In genomic region chr16:50069033-50069432, GRCm38 (mm10) we compare ENCODE assay signal across 8 mouse cellular contexts.
A peak's percentile ranks its signal among the peaks of the same experiment; 100 is the strongest.
DNase-seq lines count a peak whose midpoint lies in the region; ATAC-seq and TF ChIP-seq lines count a peak whose summit lies in the region.

No protein-coding gene starts in this region.

- H3K4me2 ChIP-seq in midbrain, embryonic 11.5 days = no peak overlapping the region
- no peak overlapping the region for H3K4me2 ChIP-seq in midbrain, postnatal 0 days (ENCODE audit: low read depth, low read length, poor library complexity, severe bottlenecking)
- no peak overlapping the region for H3K4me2 ChIP-seq in stomach, embryonic 15.5 days

- 86% methylated on average over 4 of the region's 4 CpGs for WGBS in midbrain, embryonic 11.5 days
- WGBS in midbrain, postnatal 0 days = 88% methylated on average over 4 of the region's 4 CpGs
- WGBS in stomach, embryonic 15.5 days = 55% methylated on average over 4 of the region's 4 CpGs

- no peaks in the 10 kb centered on the region for H3K36me3 ChIP-seq in midbrain, embryonic 11.5 days (ENCODE audit: control insufficient read depth, insufficient read depth, low read length)
- no peaks in the 10 kb centered on the region for H3K36me3 ChIP-seq in midbrain, postnatal 0 days (ENCODE audit: insufficient read depth, low read length)
- H3K36me3 ChIP-seq in stomach, embryonic 15.5 days = no peaks in the 10 kb centered on the region

- DNase-seq in midbrain, embryonic 11.5 days (ENCODE audit: low spot score, missing footprints) = peak; percentile 82
- DNase-seq in midbrain, postnatal 0 days (ENCODE audit: low spot score) = no peak
- DNase-seq in embryo, embryonic 10.5 days (ENCODE audit: low spot score) = peak; percentile 63
- DNase-seq in liver (peak; percentile 78), MN1 (ENCODE audit: low spot score) (no peak)
- no peak for DNase-seq in gastrocnemius, postnatal 25 days
- no peak for DNase-seq in left cerebral cortex, adult 8-10 months (ENCODE audit: low spot score in 2 of 2)

- TF ChIP-seq CTCF in midbrain, postnatal 0 days (IDR thresholded peaks at IDR 0.05) = no peak; the same call in 1 of the 2 replicates

- H3K27ac ChIP-seq in midbrain, embryonic 11.5 days (ENCODE audit: low read depth, low read length) = no peak overlapping the region
- no peak overlapping the region for H3K27ac ChIP-seq in midbrain, postnatal 0 days (ENCODE audit: low read depth, low read length)
- no peak overlapping the region for H3K27ac ChIP-seq in stomach, embryonic 15.5 days

- 0 out of 2 replicates have a peak, but pooled peaks cover 3% of the 10 kb centered on the region for H3K4me1 ChIP-seq in midbrain, embryonic 11.5 days (ENCODE audit: control insufficient read depth, insufficient read depth, low read length)
- no peaks in the 10 kb centered on the region for H3K4me1 ChIP-seq in midbrain, postnatal 0 days (ENCODE audit: insufficient read depth, low read length)
- H3K4me1 ChIP-seq in stomach, embryonic 15.5 days = no peaks in the 10 kb centered on the region

- no peak overlapping the region for H3K4me3 ChIP-seq in midbrain, embryonic 11.5 days (ENCODE audit: low read depth, low read length)
- H3K4me3 ChIP-seq in midbrain, postnatal 0 days (ENCODE audit: low read depth, low read length) = no peak overlapping the region
- no peak overlapping the region for H3K4me3 ChIP-seq in stomach, embryonic 15.5 days (replicated peaks)

- H3K9ac ChIP-seq in midbrain, embryonic 11.5 days (ENCODE audit: low read length) = no peak overlapping the region
- H3K9ac ChIP-seq in midbrain, postnatal 0 days (replicated peaks; ENCODE audit: low read length, poor library complexity, severe bottlenecking) = no peak overlapping the region
- H3K9ac ChIP-seq in stomach, embryonic 15.5 days = no peak overlapping the region

- no peak for ATAC-seq in midbrain, embryonic 11.5 days (ENCODE audit: low FRiP score)
- no peak for ATAC-seq in midbrain, postnatal 0 days (ENCODE audit: low FRiP score)
- 0 out of 2 replicates have a peak, but pooled peaks have one; percentile 60 for ATAC-seq in stomach, embryonic 15.5 days (ENCODE audit: insufficient read depth, low FRiP score, low read depth)

- H3K9me3 ChIP-seq in midbrain, embryonic 11.5 days (ENCODE audit: control insufficient read depth, low read length) = no peaks in the 10 kb centered on the region
- H3K9me3 ChIP-seq in midbrain, postnatal 0 days (ENCODE audit: low read length) = no peaks in the 10 kb centered on the region
- no peaks in the 10 kb centered on the region for H3K9me3 ChIP-seq in stomach, embryonic 15.5 days

- H3K27me3 ChIP-seq in midbrain, embryonic 11.5 days (ENCODE audit: control insufficient read depth, insufficient read depth, low read length) = no peaks in the 10 kb centered on the region
- H3K27me3 ChIP-seq in midbrain, postnatal 0 days (ENCODE audit: insufficient read depth, low read length) = no peaks in the 10 kb centered on the region
- no peaks in the 10 kb centered on the region for H3K27me3 ChIP-seq in stomach, embryonic 15.5 days (replicated peaks)

Comparison
In these comparisons a context has a peak if more than half of its experiments do, and no peak if none do; other contexts are left out.
1. DNase-seq: peak in midbrain, embryonic 11.5 days (single experiment), embryo, embryonic 10.5 days (single experiment) and liver (single experiment); none in midbrain, postnatal 0 days (single experiment), gastrocnemius, postnatal 25 days (single experiment), MN1 (single experiment) and left cerebral cortex, adult 8-10 months (0 of 2).